Mouse (Mus musculus): Measurements from ENCODE around the gene Nr2f2. TPM values are rescaled to one million over a fixed set of nuclear protein-coding genes. Genes with fewer than 3 reads are reported as not detected.

The Nr2f2 gene
- not detected in 4 replicates for total RNA-seq (2023; ENCODE audit: inconsistent age)

GRCm38 (mm10) chr7:70365941-70366807 lies at the start of gene Nr2f2:
TSS of gene Nr2f2 (minus strand) at chr7:70366735.

